Mouse (Mus musculus) gastrocnemius, postnatal 10 days (tissue): ENCODE data around the gene B4galt7. TPM values are rescaled to one million over a fixed set of nuclear protein-coding genes. Genes with fewer than 3 reads are reported as not detected.
"Not testable (repeated sequence)": the region's sequence is repeated elsewhere in the genome, so short reads cannot be mapped to it uniquely, and the experiment has no call there.

Source experiments
- DNase-seq: peaks from one replicate; pipeline ENCODE4 v3.0.0; 2021; ENCODE audit warnings: mixed read lengths
- long read RNA-seq, 2 experiments: library from polyadenylated mRNA; stranded (forward); transcript quantifications; one replicate each; pipeline ENCODE4 v2.0.0; 2021
- total RNA-seq, 2 experiments: library from RNA; stranded (reverse); gene quantifications; 2 replicates each; pipeline ENCODE4 v1.2.3; 2021

The B4galt7 gene
- total RNA-seq: 1 to 10 TPM; 8.3 to 9.2 TPM
- long read RNA-seq, experiment 1, transcript B4galt7-201 (6 exons, 2,130 nt): major isoform, 8 of 23 reads
- long read RNA-seq, experiment 1, partial matches to known transcripts: 2 of 23 reads
- long read RNA-seq, experiment 1, other reads (novel, unspliced or antisense): 13 of 23 reads
- long read RNA-seq, experiment 2, transcript B4galt7-201 (6 exons, 2,130 nt): major isoform, 12 of 21 reads
- long read RNA-seq, experiment 2, partial matches to known transcripts: 3 of 21 reads
- long read RNA-seq, experiment 2, other reads (novel, unspliced or antisense): 6 of 21 reads

- DNase-seq: peak; percentile 89
Observed at GRCm38 (mm10) chr13:55599566-55600540, at the start of gene B4galt7. Gene B4galt7 (plus strand): TSS chr13:55599896.

- DNase-seq: no peak
Observed at GRCm38 (mm10) chr13:55555921-55556320, 43.8 kb upstream of the B4galt7 start.

GRCm38 (mm10) chr13:55557499-55557898 is 42.2 kb upstream of the B4galt7 start:
- DNase-seq: no peak

GRCm38 (mm10) chr13:55563266-55563879 is 36.3 kb upstream of the B4galt7 start:
- no peak for DNase-seq

GRCm38 (mm10) chr13:55567001-55567400 is 32.7 kb upstream of the B4galt7 start:
- DNase-seq: no peak

- DNase-seq: no peak
Observed at GRCm38 (mm10) chr13:55567949-55568348, 31.7 kb upstream of the B4galt7 start.

- DNase-seq: not testable (repeated sequence)
Observed at GRCm38 (mm10) chr13:55568524-55568923, 31.2 kb upstream of the B4galt7 start.

GRCm38 (mm10) chr13:55569726-55570285 is 29.9 kb upstream of the B4galt7 start:
- DNase-seq: no peak

GRCm38 (mm10) chr13:55570286-55570973 is 29.3 kb upstream of the B4galt7 start:
- peak; percentile 51 for DNase-seq

GRCm38 (mm10) chr13:55571027-55571751 is 28.5 kb upstream of the B4galt7 start, which contains the start of gene Fam193b:
Gene Fam193b (minus strand): TSS chr13:55571120.
- peak; percentile 96 for DNase-seq

GRCm38 (mm10) chr13:55571977-55572376 is 27.7 kb upstream of the B4galt7 start:
- DNase-seq: no peak

GRCm38 (mm10) chr13:55573432-55573831 is 26.3 kb upstream of the B4galt7 start, which contains the start of gene Tmed9:
Gene Tmed9 (plus strand): TSS chr13:55573732.
- no peak for DNase-seq

GRCm38 (mm10) chr13:55574321-55574720 is 25.4 kb upstream of the B4galt7 start:
- no peak for DNase-seq

- DNase-seq: no peak
Observed at GRCm38 (mm10) chr13:55575932-55576331, 23.8 kb upstream of the B4galt7 start.

- not testable (repeated sequence) for DNase-seq
Observed at GRCm38 (mm10) chr13:55576872-55577271, 22.8 kb upstream of the B4galt7 start.

GRCm38 (mm10) chr13:55578086-55578485 is 21.6 kb upstream of the B4galt7 start:
- DNase-seq: no peak

GRCm38 (mm10) chr13:55591961-55592490 is 7.7 kb upstream of the B4galt7 start:
- no peak for DNase-seq

- DNase-seq: peak; percentile 97
Observed at GRCm38 (mm10) chr13:55592512-55593253, 7.0 kb upstream of the B4galt7 start.

- no peak for DNase-seq
Observed at GRCm38 (mm10) chr13:55593254-55593747, 6.4 kb upstream of the B4galt7 start.

- DNase-seq: peak; percentile 74
Observed at GRCm38 (mm10) chr13:55595375-55595774, 4.3 kb upstream of the B4galt7 start.
